Mouse (Mus musculus) cerebellum, adult 18-20 months (tissue): ENCODE results near the gene Erp27.
"Not testable (repeated sequence)": the region's sequence is repeated elsewhere in the genome, so short reads cannot be mapped to it uniquely, and the experiment has no call there.

Experiments used
- DNase-seq, 2 experiments: peaks; one replicate each; pipeline ENCODE4 v3.0.0; 2021

Erp27 gene

GRCm38 (mm10) chr6:136922080-136922479, at the start of gene Erp27:
TSS of gene Erp27 (minus strand) at chr6:136922180.
- DNase-seq, result no peak

- not testable (repeated sequence) for DNase-seq
Observed at GRCm38 (mm10) chr6:136968877-136969276, 46.9 kb upstream of the Erp27 start.

GRCm38 (mm10) chr6:136967466-136967865, 45.5 kb upstream of the Erp27 start:
- DNase-seq, result no peak

GRCm38 (mm10) chr6:136965912-136966311, 43.9 kb upstream of the Erp27 start:
- no peak for DNase-seq

GRCm38 (mm10) chr6:136964609-136965510, 42.9 kb upstream of the Erp27 start:
- no peak for DNase-seq

- DNase-seq, result no peak
Observed at GRCm38 (mm10) chr6:136962957-136963356, 41.0 kb upstream of the Erp27 start.

- no peak for DNase-seq
Observed at GRCm38 (mm10) chr6:136959131-136959530, 37.2 kb upstream of the Erp27 start.

GRCm38 (mm10) chr6:136957062-136957461, 35.1 kb upstream of the Erp27 start:
- DNase-seq, result no peak

- DNase-seq, result no peak
Observed at GRCm38 (mm10) chr6:136955240-136955639, 33.3 kb upstream of the Erp27 start.

GRCm38 (mm10) chr6:136954715-136955114, 32.7 kb upstream of the Erp27 start:
- DNase-seq, result no peak

- DNase-seq, result no peak
Observed at GRCm38 (mm10) chr6:136954192-136954591, 32.2 kb upstream of the Erp27 start.

GRCm38 (mm10) chr6:136952930-136953329, 30.9 kb upstream of the Erp27 start:
- no peak for DNase-seq

- DNase-seq, result no peak
Observed at GRCm38 (mm10) chr6:136950171-136950570, 28.2 kb upstream of the Erp27 start.

GRCm38 (mm10) chr6:136947716-136948115, 25.7 kb upstream of the Erp27 start:
- no peak for DNase-seq

GRCm38 (mm10) chr6:136946943-136947342, 25.0 kb upstream of the Erp27 start:
- no peak for DNase-seq

- DNase-seq, result no peak
Observed at GRCm38 (mm10) chr6:136946241-136946640, 24.3 kb upstream of the Erp27 start.

- DNase-seq, result no peak
Observed at GRCm38 (mm10) chr6:136944511-136944910, 22.5 kb upstream of the Erp27 start.

- DNase-seq, result no peak
Observed at GRCm38 (mm10) chr6:136943392-136943791, 21.4 kb upstream of the Erp27 start.

- DNase-seq, result no peak
Observed at GRCm38 (mm10) chr6:136942280-136942679, 20.3 kb upstream of the Erp27 start.

GRCm38 (mm10) chr6:136941051-136942021, 19.4 kb upstream of the Erp27 start, which contains the start of gene Arhgdib:
TSS of gene Arhgdib (minus strand) at chr6:136941899.
- no peak for DNase-seq

- no peak for DNase-seq
Observed at GRCm38 (mm10) chr6:136940188-136940960, 18.4 kb upstream of the Erp27 start.
